Mouse (Mus musculus): ENCODE results near the gene Strn.
A peak's percentile ranks its signal among the peaks of the same experiment; 100 is the strongest.

Gene Strn

GRCm38 (mm10) chr17:78618164-78618693 is 118.8 kb downstream of the Strn start:
- DNase-seq (ENCODE audit: low read depth, low spot score): no peak

DNA sequence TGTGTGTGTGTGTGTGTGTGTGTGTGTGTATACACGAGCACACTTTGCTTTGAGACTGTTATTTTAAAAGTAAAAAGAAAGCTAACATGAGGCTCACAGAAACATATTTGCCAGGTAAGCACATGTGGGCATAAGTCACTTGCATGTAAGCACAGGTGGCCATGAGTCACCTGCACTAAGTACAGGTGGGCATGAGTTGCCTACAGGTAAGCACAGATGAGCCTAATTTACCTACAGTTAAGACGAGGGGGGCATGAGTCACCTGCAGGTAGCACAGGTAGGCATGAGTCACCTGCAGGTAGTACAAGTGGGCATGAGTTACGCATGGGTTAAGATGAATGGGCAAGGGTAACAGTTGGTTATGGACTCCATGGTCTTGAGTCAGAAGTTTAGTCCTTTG is 121.9 kb downstream of the Strn start:
- no peak for DNase-seq (ENCODE audit: low read depth, low spot score)

GRCm38 (mm10) chr17:78614481-78614880 is 122.5 kb downstream of the Strn start:
- no peak for DNase-seq (ENCODE audit: low read depth, low spot score)

DNA sequence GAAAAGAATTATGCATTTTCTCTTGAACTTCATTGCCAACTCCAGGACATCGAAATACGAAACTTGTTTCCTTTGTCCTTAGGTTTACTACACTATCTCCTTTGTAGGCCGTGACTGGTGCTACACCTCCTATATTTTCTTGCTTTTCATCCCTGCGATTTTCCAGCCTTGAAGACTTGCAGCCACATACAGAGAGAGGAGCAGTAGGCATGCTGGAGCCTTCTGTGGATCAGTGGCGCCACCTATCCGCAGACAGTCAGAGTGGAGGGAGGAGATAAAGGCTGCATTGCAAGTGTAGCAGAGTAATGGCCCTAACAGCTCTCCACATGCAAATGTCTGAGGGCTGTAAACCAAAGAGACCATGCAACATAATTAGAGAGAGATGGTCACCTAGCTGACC is 125.9 kb downstream of the Strn start:
- DNase-seq (ENCODE audit: low read depth, low spot score): peak; percentile 53

- DNase-seq (ENCODE audit: low read depth, low spot score): no peak
These were observed 127.7 kb downstream of the Strn start for GRCm38 (mm10) chr17:78609191-78609855.

DNA sequence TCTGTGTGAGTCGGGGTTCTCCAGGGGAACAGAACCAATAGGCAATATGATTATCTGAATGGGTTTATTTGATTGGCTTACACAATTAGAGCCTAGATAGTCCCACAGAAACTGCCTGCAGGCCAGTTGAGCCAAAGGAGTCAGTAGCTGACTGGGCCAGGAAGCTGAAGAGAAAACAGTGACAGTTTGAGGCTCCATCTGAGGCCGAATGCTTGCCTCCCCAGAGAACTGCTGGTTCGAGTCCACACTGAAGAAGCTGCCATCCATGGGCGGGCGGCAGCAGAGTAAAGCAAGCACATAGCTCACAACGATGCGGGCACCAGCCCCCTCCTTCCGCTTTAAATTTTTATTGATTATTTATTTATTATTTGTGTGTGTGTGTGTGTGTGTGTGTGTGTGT is 128.3 kb downstream of the Strn start:
- DNase-seq (ENCODE audit: low read depth, low spot score): no peak

DNA sequence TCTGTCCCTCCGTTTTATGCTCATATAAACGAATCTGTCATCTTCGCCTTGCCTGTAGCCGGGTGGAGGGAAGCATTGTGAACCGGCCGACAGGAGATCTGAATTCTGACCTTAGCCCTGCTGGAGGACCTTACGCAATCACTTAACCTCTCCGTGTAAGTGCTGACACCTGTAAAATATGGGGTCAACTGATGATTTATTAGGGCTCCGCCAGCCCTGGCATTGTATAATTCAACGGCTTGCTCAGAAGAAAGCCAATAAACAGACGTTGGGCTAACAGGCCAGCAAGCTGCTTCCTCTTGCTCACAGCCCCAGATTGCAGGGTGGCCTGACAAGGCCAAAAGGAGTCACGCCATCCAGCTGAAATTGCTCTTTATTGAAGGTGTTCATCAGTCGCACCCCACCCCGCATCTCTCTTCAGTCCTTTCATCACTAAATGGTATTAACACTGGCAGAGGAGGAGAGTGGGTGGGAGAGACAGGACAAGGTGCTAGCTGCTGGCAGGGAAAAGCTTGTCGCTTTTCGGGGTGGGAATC is 128.8 kb downstream of the Strn start:
- no peak for DNase-seq (ENCODE audit: low read depth, low spot score)

GRCm38 (mm10) chr17:78604431-78604830 is 132.6 kb downstream of the Strn start:
- DNase-seq (ENCODE audit: low read depth, low spot score): peak; percentile 80

GRCm38 (mm10) chr17:78603872-78604271 is 133.1 kb downstream of the Strn start:
- peak; percentile 82 for DNase-seq (ENCODE audit: low read depth, low spot score)

DNA sequence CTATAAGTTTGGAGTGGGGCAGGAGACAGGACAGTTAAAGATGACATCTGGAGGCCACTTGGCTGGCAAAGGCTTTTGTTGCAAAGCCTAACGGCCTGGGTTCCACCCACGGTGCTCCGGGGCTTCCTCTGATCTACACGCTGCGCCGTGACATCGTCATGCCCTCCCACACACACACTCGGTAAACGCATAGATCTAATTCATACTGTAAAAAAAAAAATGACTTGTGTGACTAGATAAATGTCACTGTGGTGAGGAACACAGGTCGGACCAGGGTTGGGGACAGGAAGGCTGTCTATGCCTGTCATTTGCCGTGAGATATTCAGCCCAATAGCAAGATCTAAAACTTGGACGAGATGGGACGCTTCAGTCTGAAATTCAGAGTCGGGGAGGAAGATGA is 134.7 kb downstream of the Strn start:
- no peak for DNase-seq (ENCODE audit: low read depth, low spot score)

DNA sequence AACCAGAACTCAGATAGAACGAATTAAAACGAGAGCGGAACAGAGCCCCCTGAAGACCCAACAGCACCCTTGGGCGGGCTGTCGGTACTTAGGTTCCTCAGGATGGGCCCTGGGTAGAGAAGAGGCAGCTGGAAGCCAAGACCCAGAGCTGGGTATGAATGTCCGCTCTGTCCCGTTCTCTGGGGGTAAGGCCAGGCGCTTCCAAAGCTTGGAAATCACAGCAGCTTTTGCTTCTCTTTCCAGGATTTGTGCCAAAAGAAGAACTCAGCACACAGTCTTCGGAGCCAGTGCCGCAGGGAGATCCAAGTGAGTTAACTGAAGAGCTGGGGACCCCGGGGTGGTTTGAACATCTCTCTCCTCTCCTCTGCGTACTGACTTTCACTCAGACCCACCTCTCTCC is 135.4 kb downstream of the Strn start:
- no peak for DNase-seq (ENCODE audit: low read depth, low spot score)

DNA sequence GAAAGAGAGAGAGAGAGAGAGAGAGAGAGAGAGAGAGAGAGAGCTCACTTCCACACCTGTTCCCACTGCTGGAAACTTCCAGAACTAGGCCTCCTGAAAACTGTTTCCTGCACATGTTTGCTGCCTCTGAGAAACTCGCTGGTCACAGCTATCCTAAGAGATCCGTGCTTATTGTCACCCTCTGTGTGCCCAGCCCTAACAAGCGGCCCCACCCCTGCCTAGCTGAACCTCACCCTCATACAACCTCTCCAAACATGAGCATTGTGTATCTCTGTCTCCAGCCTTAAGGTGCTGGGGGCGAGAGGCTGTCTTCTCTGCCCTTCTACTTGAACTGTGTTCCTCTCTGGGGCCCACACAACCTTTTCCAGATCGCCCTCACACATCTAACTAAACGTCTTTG is 136.0 kb downstream of the Strn start:
- no peak for DNase-seq (ENCODE audit: low read depth, low spot score)

All from R1 (cell line).